Mouse (Mus musculus): ENCODE results near the gene Gm6502. TPM values are rescaled to one million over a fixed set of nuclear protein-coding genes. Genes with fewer than 3 reads are reported as not detected.
"Not testable (repeated sequence)": the region's sequence is repeated elsewhere in the genome, so short reads cannot be mapped to it uniquely, and the experiment has no call there.

The Gm6502 gene
- total RNA-seq (2021), result not detected
- long read RNA-seq, experiment 1, result 0 reads
- long read RNA-seq, experiment 2, result 0 reads

DNA sequence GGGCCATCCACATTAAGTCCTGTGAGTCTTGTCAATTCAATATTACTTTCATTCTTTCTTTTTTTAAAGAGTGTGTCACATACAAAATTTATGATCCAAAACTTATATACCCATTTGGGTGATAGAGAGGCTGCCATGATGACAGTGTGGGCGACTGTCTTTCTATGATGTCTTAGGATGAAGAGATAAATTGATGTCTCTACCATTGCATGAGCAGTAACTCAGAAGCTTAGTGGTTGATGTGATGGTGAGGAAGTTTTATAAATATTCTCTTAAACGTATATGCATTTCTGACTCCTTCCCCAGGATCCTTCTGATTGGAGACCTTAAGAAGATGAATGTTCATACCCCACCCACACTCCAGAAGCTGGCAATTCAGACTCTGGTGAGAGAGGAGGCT is at the start of gene Gm6502:
Gene Gm6502, plus strand, starts transcription at position 301 of the 400 bp plus-strand sequence.
- not testable (repeated sequence) for DNase-seq (ENCODE audit: low spot score in 2 of 2)

DNA sequence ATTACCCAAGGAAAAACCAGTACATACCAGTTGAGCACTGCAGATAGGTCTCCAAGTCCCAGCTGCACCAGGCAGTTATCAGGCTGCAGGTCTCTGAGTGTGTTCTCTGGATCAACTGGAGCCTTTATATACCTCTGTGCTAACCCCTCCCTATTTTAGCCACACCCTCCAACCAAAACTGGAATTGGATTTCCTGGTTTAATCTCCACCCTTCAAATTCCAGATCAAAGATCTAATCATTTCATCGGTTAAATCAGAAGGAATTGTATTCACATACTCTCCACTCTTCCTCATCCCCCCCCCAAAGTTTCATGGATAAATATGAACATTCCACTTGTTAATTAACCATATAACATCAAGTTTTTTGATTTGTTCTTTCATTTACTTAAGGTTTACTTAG is 7.5 kb upstream of the Gm6502 start, which contains the start of gene A430089I19Rik:
Gene A430089I19Rik, minus strand, starts transcription at position 101 of the 400 bp plus-strand sequence.
- DNase-seq (ENCODE audit: low spot score in 2 of 2), result not testable (repeated sequence)

DNA sequence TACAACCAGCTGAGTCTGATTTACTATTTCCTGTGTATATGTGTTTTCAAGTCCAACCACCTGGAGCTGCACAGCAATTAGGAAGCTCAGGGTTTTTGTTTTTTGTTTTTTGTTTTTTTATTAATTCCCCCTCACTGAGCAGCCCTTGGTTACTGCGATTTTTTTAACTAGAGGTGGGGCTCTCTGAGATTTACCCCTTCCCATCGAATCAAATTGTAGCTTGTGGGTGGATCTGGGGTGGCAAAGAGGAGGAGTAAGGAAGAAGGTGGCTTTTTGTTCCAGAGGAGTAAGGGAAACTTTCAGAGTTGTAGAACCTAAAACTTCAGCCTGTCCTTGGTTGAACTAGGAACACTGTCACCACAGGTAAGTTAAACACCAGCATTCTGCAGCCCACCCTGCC is 25.2 kb downstream of the Gm6502 start, which contains the start of gene AA792892:
Gene AA792892, plus strand, starts transcription at position 301 of the 400 bp plus-strand sequence.
- DNase-seq (ENCODE audit: low spot score in 2 of 2), result not testable (repeated sequence)

Other genes with a start within 250 kb of the Gm6502 start
- not detected for gene BC061212, start 243.9 kb upstream of the Gm6502 start, total RNA-seq (2021)
- not detected for gene Gm6351, start 238.1 kb upstream of the Gm6502 start, total RNA-seq (2021)
- gene Gm3106, start 96.4 kb upstream of the Gm6502 start, total RNA-seq (2021), result not detected
- not detected for gene A430089I19Rik, start 7.6 kb upstream of the Gm6502 start, total RNA-seq (2021)
- not detected for gene AA792892, start 25.3 kb downstream of the Gm6502 start, total RNA-seq (2021)
- not detected for gene Gm7682, start 131.3 kb downstream of the Gm6502 start, total RNA-seq (2021)
- gene Gm3139, start 211.9 kb downstream of the Gm6502 start, total RNA-seq (2021), result not detected